Mouse (Mus musculus) lung, postnatal 0 days (tissue): ENCODE measurements around the gene Xlr3a. TPM values are rescaled to one million over a fixed set of nuclear protein-coding genes. Genes with fewer than 3 reads are reported as not detected.

Experiments
- ATAC-seq: fragments of 200-750 bp; cut with Nextera tagmentation; 2 replicates; pipeline ENCODE4 v1.8.0; 2017; ENCODE audit warnings: moderate library complexity
- DNase-seq: peaks from one replicate; pipeline ENCODE4 v3.0.0-alpha.2; 2016; ENCODE audit warnings: low spot score
- H3K27ac ChIP-seq: fragments of 300-500 bp; sonication (generic); 2 replicates; pipeline ENCODE4 v1.5.1; 2014; ENCODE audit warnings: antibody characterized with exemption, mild to moderate bottlenecking, low read length, mixed read lengths
- H3K27me3 ChIP-seq: fragments of 300-500 bp; sonication (generic); replicated peaks from 2 replicates; pipeline ENCODE4 v1.6.1; 2014; ENCODE audit warnings: low read length, mixed read lengths; ENCODE audit not compliant: insufficient read depth
- H3K36me3 ChIP-seq: fragments of 300-500 bp; sonication (generic); 2 replicates; pipeline ENCODE4 v1.6.1; 2014; ENCODE audit warnings: low read length, mixed read lengths; ENCODE audit not compliant: insufficient read depth
- H3K4me1 ChIP-seq: fragments of 300-500 bp; sonication (generic); 2 replicates; pipeline ENCODE4 v1.6.1; 2014; ENCODE audit warnings: antibody characterized with exemption, low read depth, low read length, mixed read lengths; ENCODE audit not compliant: insufficient read depth
- H3K4me2 ChIP-seq: fragments of 300-500 bp; sonication (generic); replicated peaks from 2 replicates; pipeline ENCODE4 v1.6.1; 2014; ENCODE audit warnings: low read depth, mild to moderate bottlenecking, low read length, moderate library complexity, mixed read lengths
- H3K4me3 ChIP-seq: fragments of 300-500 bp; sonication (generic); 2 replicates; pipeline ENCODE4 v1.5.1; 2014; ENCODE audit warnings: low read depth, low read length
- H3K9ac ChIP-seq: fragments of 300-500 bp; sonication (generic); replicated peaks from 2 replicates; pipeline ENCODE4 v1.6.1; 2014; ENCODE audit warnings: low read depth, mild to moderate bottlenecking
- H3K9me3 ChIP-seq: fragments of 300-500 bp; sonication (generic); 2 replicates; pipeline ENCODE4 v1.6.1; 2016; ENCODE audit warnings: low read length, mixed read lengths
- CTCF ChIP-seq: IDR thresholded peaks from 2 replicates; pipeline ENCODE4 v1.5.1; 2016; ENCODE audit warnings: antibody characterized with exemption, mild to moderate bottlenecking
- EP300 ChIP-seq: IDR thresholded peaks from 2 replicates; pipeline ENCODE4 v1.6.1; 2016; ENCODE audit warnings: antibody characterized with exemption, mild to moderate bottlenecking, control low read depth
- WGBS: fragments of 180-500 bp; shearing (Covaris S2); extraction: QIAGEN DNeasy Blood & Tissue Kit; methylation state at CpG from one replicate; pipeline ENCODE4 v1.1.7; 2014; 5-methylcytosine and 5-hydroxymethylcytosine counted together
- polyA plus RNA-seq: library from polyadenylated mRNA; unstranded; fragments of >200 nt; fragmentation: Nextera tagmentation; extraction: Ambion mirVana; gene quantifications from 2 replicates; pipeline ENCODE4 v1.2.1, GENCODE M21; 2015

Gene Xlr3a
- polyA plus RNA-seq, 1 experiment from 2014 or later, result 0.74 TPM

DNA sequence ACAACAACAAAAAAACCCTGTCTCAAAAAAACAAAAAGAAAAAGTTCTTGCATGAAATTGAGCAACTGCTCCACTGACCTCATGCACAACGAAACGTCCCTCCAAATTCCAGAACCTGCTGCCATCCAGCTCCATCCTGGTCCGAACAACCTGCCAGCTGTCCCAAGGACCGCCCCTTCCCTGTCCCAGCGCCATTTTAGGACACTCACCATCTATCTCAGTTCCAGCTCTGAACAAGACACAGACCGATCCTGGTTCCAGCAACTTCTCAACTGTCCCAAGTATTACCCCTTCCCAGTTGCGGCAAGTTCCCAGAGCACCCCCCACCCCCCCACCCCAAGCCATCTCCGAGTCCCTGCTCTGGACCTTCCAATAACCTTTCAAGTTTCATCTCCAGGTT, 58.1 kb downstream of the Xlr3a start:
- no peaks in the 10 kb centered on the region for H3K36me3 ChIP-seq
- no peak overlapping the region for H3K4me3 ChIP-seq
- no peaks in the 10 kb centered on the region for H3K27me3 ChIP-seq
- no peak overlapping the region for H3K9ac ChIP-seq
- TF ChIP-seq EP300 (no peak), CTCF (no peak)
- H3K27ac ChIP-seq, result no peak overlapping the region
- H3K4me2 ChIP-seq, result no peak overlapping the region
- 75% methylated on average over 8 of the region's 8 CpGs for WGBS
- no peaks in the 10 kb centered on the region for H3K9me3 ChIP-seq
- DNase-seq (no peak), ATAC-seq (no peak)
- H3K4me1 ChIP-seq, result no peaks in the 10 kb centered on the region

DNA sequence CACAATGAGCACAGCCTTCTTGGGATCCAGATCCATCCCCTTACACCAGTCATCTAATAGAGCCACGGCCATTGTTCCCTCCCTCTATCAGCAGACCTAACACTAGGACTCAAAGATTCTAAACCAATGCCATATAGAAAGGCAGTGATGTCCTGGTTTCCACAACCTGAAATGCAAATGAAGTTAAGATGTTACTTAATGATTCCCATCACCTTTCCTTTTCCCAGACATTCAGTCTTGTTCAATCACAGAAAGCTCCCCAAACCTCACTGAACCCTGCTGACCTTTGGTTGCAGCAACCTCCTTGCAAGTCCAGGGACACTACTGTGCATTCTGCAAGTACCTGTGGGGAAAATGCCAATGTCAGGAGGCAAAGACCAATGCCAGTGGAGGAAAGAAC, 59.9 kb downstream of the Xlr3a start, which contains the start of gene Pnma5:
Pnma5 (minus strand) TSS at position 101 of the 400 bp plus-strand sequence.
- TF ChIP-seq EP300 (no peak), CTCF (no peak)
- Histone ChIP-seq H3K27ac (no peak within 1 kb of the TSS), H3K36me3 (no peaks in the 10 kb centered on the region), H3K4me1 (no peaks in the 10 kb centered on the region), H3K4me2 (no peak within 1 kb of the TSS), H3K9ac (no peak within 1 kb of the TSS), H3K4me3 (no peak within 1 kb of the TSS), H3K9me3 (no peaks in the 10 kb centered on the region), H3K27me3 (no peaks in the 10 kb centered on the region)
- ATAC-seq (no peak), DNase-seq (no peak)
- 67% methylated on average over 1 of the region's 1 CpGs for WGBS

Other genes with a start within 250 kb of the Xlr3a start
- gene Cetn2, start 178.7 kb downstream of the Xlr3a start, polyA plus RNA-seq, result 63.3 and 65.0 TPM in 2 replicates
- 16.4 and 18.2 TPM in 2 replicates for gene Nsdhl, start 178.5 kb downstream of the Xlr3a start, polyA plus RNA-seq
- gene Zfp185, start 109.8 kb downstream of the Xlr3a start, polyA plus RNA-seq, result 5.7 and 8.2 TPM in 2 replicates
- gene Pnma5, start 60.0 kb downstream of the Xlr3a start, polyA plus RNA-seq, result 0.05 and 0.10 TPM in 2 replicates
- not detected in 2 replicates for gene Pnma3, start 32.3 kb downstream of the Xlr3a start, polyA plus RNA-seq
- gene Xlr4a, start 14.6 kb downstream of the Xlr3a start, polyA plus RNA-seq, result 0.36 and 0.69 TPM in 2 replicates
- 0.15 and 0.42 TPM in 2 replicates for gene Gm14685, start 20.0 kb upstream of the Xlr3a start, polyA plus RNA-seq
- gene Xlr5b, start 51.7 kb upstream of the Xlr3a start, polyA plus RNA-seq, result not detected in 2 replicates
- gene DXBay18, start 52.4 kb upstream of the Xlr3a start, polyA plus RNA-seq, result 0.13 TPM in 1 of 2 replicates, not detected in the other
- gene Spin2d, start 79.9 kb upstream of the Xlr3a start, polyA plus RNA-seq, result not detected in 2 replicates
- 1.7 and 3.7 TPM in 2 replicates for gene Xlr3b, start 95.1 kb upstream of the Xlr3a start, polyA plus RNA-seq
- gene Xlr4b, start 117.2 kb upstream of the Xlr3a start, polyA plus RNA-seq, result 0.19 and 0.78 TPM in 2 replicates
- 15.4 and 16.1 TPM in 2 replicates for gene F8a, start 131.2 kb upstream of the Xlr3a start, polyA plus RNA-seq
- 0.50 TPM in 1 of 2 replicates, not detected in the other for gene Xlr4c, start 146.0 kb upstream of the Xlr3a start, polyA plus RNA-seq
- not detected in 2 replicates for gene Xlr3c, start 168.3 kb upstream of the Xlr3a start, polyA plus RNA-seq
- gene Xlr5a, start 195.9 kb upstream of the Xlr3a start, polyA plus RNA-seq, result not detected in 2 replicates
- gene Xlr5c, start 195.9 kb upstream of the Xlr3a start, polyA plus RNA-seq, result not detected in 2 replicates
- not detected in 2 replicates for gene Gm45015, start 239.7 kb upstream of the Xlr3a start, polyA plus RNA-seq
- gene Zfp275, start 245.5 kb upstream of the Xlr3a start, polyA plus RNA-seq, result 3.6 and 4.3 TPM in 2 replicates